Mouse (Mus musculus) cerebellum, adult 2 months (tissue): ENCODE results near the gene Rars.

ENCODE experiments used
- CTCF ChIP-seq: fragments of 200-500 bp; IDR thresholded peaks from 2 replicates; pipeline ENCODE4 v1.5.1; 2011; ENCODE audit warnings: low read depth, mild to moderate bottlenecking, control low read depth, low read length, moderate library complexity, borderline replicate concordance; ENCODE audit not compliant: insufficient read depth
- POLR2A ChIP-seq: fragments of 200-500 bp; IDR thresholded peaks from 2 replicates; pipeline ENCODE4 v1.6.1; 2011; ENCODE audit warnings: low read length, control low read depth, borderline replicate concordance; ENCODE audit not compliant: insufficient read depth

- no peak for TF ChIP-seq CTCF
- no peak for TF ChIP-seq POLR2A
Observed at GRCm38 (mm10) chr11:35882777-35883176, 48.5 kb upstream of the Rars start.
